Mouse (Mus musculus): ENCODE measurements at regions not wholly inside any gene's neighbourhood (a gene's known extent, or its start where the extent isn't known, plus 50 kb on each side); places are given as distances from the start of the nearest gene placed in this dataset.

- Histone ChIP-seq H3K4me1 (ENCODE audit: control insufficient read depth, insufficient read depth, low read length) (no peaks in the 10 kb centered on the region), H3K9me3 (ENCODE audit: control insufficient read depth, low read length) (no peaks in the 10 kb centered on the region), H3K9ac (ENCODE audit: low read depth, low read length) (no peak overlapping the region), H3K4me3 (ENCODE audit: low read length) (no peak overlapping the region), H3K4me2 (ENCODE audit: low read depth, low read length) (no peak overlapping the region), H3K27me3 (replicated peaks; ENCODE audit: control insufficient read depth, insufficient read depth, low read length) (no peaks in the 10 kb centered on the region), H3K36me3 (ENCODE audit: control insufficient read depth, insufficient read depth, low read length) (no peaks in the 10 kb centered on the region), H3K27ac (ENCODE audit: low read length) (no peak overlapping the region)
- no peak for ATAC-seq
- 90% methylated on average over 2 of the region's 2 CpGs for WGBS
These were observed 675.5 kb downstream of the Slc22a22 start for GRCm38 (mm10) chr15:56801933-56802332.

- no peaks in the 10 kb centered on the region for H3K27me3 ChIP-seq (replicated peaks; ENCODE audit: control insufficient read depth, insufficient read depth, low read length)
- ATAC-seq = no peak
- no peaks in the 10 kb centered on the region for H3K4me1 ChIP-seq (ENCODE audit: control insufficient read depth, insufficient read depth, low read length)
- H3K4me2 ChIP-seq (ENCODE audit: low read depth, low read length) = no peak overlapping the region
- no peak overlapping the region for H3K9ac ChIP-seq (ENCODE audit: low read depth, low read length)
- WGBS = 67% methylated on average over 5 of the region's 5 CpGs
- H3K4me3 ChIP-seq (ENCODE audit: low read length) = no peak overlapping the region
- no peaks in the 10 kb centered on the region for H3K36me3 ChIP-seq (ENCODE audit: control insufficient read depth, insufficient read depth, low read length)
- no peaks in the 10 kb centered on the region for H3K9me3 ChIP-seq (ENCODE audit: control insufficient read depth, low read length)
- H3K27ac ChIP-seq (ENCODE audit: low read length) = no peak overlapping the region
These were observed 702.0 kb downstream of the Slc22a22 start for GRCm38 (mm10) chr15:56775431-56775830.

GRCm38 (mm10) chr15:56774648-56775393 is 702.6 kb downstream of the Slc22a22 start:
- Histone ChIP-seq H3K27ac (ENCODE audit: low read length) (no peak overlapping the region), H3K4me2 (ENCODE audit: low read depth, low read length) (no peak overlapping the region), H3K9me3 (ENCODE audit: control insufficient read depth, low read length) (no peaks in the 10 kb centered on the region), H3K4me1 (ENCODE audit: control insufficient read depth, insufficient read depth, low read length) (no peaks in the 10 kb centered on the region), H3K27me3 (replicated peaks; ENCODE audit: control insufficient read depth, insufficient read depth, low read length) (no peaks in the 10 kb centered on the region), H3K9ac (ENCODE audit: low read depth, low read length) (no peak overlapping the region), H3K4me3 (ENCODE audit: low read length) (no peak overlapping the region), H3K36me3 (ENCODE audit: control insufficient read depth, insufficient read depth, low read length) (no peaks in the 10 kb centered on the region)
- WGBS = 22% methylated on average over 9 of the region's 9 CpGs
- ATAC-seq = peak; percentile 94

GRCm38 (mm10) chr15:56766356-56766755 is 711.1 kb downstream of the Slc22a22 start:
- H3K4me3 ChIP-seq (ENCODE audit: low read length) = no peak overlapping the region
- H3K4me2 ChIP-seq (ENCODE audit: low read depth, low read length) = no peak overlapping the region
- no peak for ATAC-seq
- no peak overlapping the region for H3K27ac ChIP-seq (ENCODE audit: low read length)
- 52% methylated on average over 6 of the region's 6 CpGs for WGBS
- H3K36me3 ChIP-seq (ENCODE audit: control insufficient read depth, insufficient read depth, low read length) = no peaks in the 10 kb centered on the region
- no peaks in the 10 kb centered on the region for H3K9me3 ChIP-seq (ENCODE audit: control insufficient read depth, low read length)
- H3K27me3 ChIP-seq (replicated peaks; ENCODE audit: control insufficient read depth, insufficient read depth, low read length) = no peaks in the 10 kb centered on the region
- H3K9ac ChIP-seq (ENCODE audit: low read depth, low read length) = no peak overlapping the region
- H3K4me1 ChIP-seq (ENCODE audit: control insufficient read depth, insufficient read depth, low read length) = peaks cover 10% of the 10 kb centered on the region; the same call in 1 of the 2 replicates

GRCm38 (mm10) chr15:56764957-56765482 is 712.4 kb downstream of the Slc22a22 start:
- H3K4me2 ChIP-seq (ENCODE audit: low read depth, low read length) = peak overlapping the region; percentile 38
- WGBS = 13% methylated on average over 9 of the region's 9 CpGs

GRCm38 (mm10) chr15:56764019-56764418 is 713.4 kb downstream of the Slc22a22 start:
- no peaks in the 10 kb centered on the region for H3K36me3 ChIP-seq (ENCODE audit: control insufficient read depth, insufficient read depth, low read length)
- H3K27me3 ChIP-seq (replicated peaks; ENCODE audit: control insufficient read depth, insufficient read depth, low read length) = no peaks in the 10 kb centered on the region
- 58% methylated on average over 5 of the region's 5 CpGs for WGBS
- no peak overlapping the region for H3K4me3 ChIP-seq (ENCODE audit: low read length)
- no peaks in the 10 kb centered on the region for H3K9me3 ChIP-seq (ENCODE audit: control insufficient read depth, low read length)
- H3K4me2 ChIP-seq (ENCODE audit: low read depth, low read length) = no peak overlapping the region
- no peak overlapping the region for H3K9ac ChIP-seq (ENCODE audit: low read depth, low read length)
- peaks cover 10% of the 10 kb centered on the region; the same call in 1 of the 2 replicates for H3K4me1 ChIP-seq (ENCODE audit: control insufficient read depth, insufficient read depth, low read length)
- no peak overlapping the region for H3K27ac ChIP-seq (ENCODE audit: low read length)
- ATAC-seq = no peak

More at GRCm38 (mm10) chr15:56764957-56765482, 712.4 kb downstream of the Slc22a22 start:
- 0 out of 2 replicates have a peak overlapping the region, but pooled peaks have one; percentile 1 for H3K9ac ChIP-seq (ENCODE audit: low read depth, low read length)
- H3K9me3 ChIP-seq (ENCODE audit: control insufficient read depth, low read length) = no peaks in the 10 kb centered on the region
- H3K4me1 ChIP-seq (ENCODE audit: control insufficient read depth, insufficient read depth, low read length) = peaks cover 10% of the 10 kb centered on the region; the same call in 1 of the 2 replicates
- H3K27me3 ChIP-seq (replicated peaks; ENCODE audit: control insufficient read depth, insufficient read depth, low read length) = no peaks in the 10 kb centered on the region
- H3K27ac ChIP-seq (ENCODE audit: low read length) = peak overlapping the region; percentile 77
- peak; percentile 97 for ATAC-seq
- H3K4me3 ChIP-seq (ENCODE audit: low read length) = peak overlapping the region; percentile 23; the same call in 1 of the 2 replicates
- H3K36me3 ChIP-seq (ENCODE audit: control insufficient read depth, insufficient read depth, low read length) = no peaks in the 10 kb centered on the region

- H3K27me3 ChIP-seq (replicated peaks; ENCODE audit: control insufficient read depth, insufficient read depth, low read length) = no peaks in the 10 kb centered on the region
- H3K4me1 ChIP-seq (ENCODE audit: control insufficient read depth, insufficient read depth, low read length) = no peaks in the 10 kb centered on the region
- no peak overlapping the region for H3K27ac ChIP-seq (ENCODE audit: low read length)
- H3K4me3 ChIP-seq (ENCODE audit: low read length) = no peak overlapping the region
- H3K36me3 ChIP-seq (ENCODE audit: control insufficient read depth, insufficient read depth, low read length) = no peaks in the 10 kb centered on the region
- H3K4me2 ChIP-seq (ENCODE audit: low read depth, low read length) = no peak overlapping the region
- peak; percentile 90 for ATAC-seq
- WGBS = 53% methylated on average over 1 of the region's 1 CpGs
- H3K9ac ChIP-seq (ENCODE audit: low read depth, low read length) = no peak overlapping the region
- no peaks in the 10 kb centered on the region for H3K9me3 ChIP-seq (ENCODE audit: control insufficient read depth, low read length)
These were observed 730.7 kb downstream of the Slc22a22 start for GRCm38 (mm10) chr15:56746698-56747097.

- Histone ChIP-seq H3K4me2 (ENCODE audit: low read depth, low read length) (no peak overlapping the region), H3K27ac (ENCODE audit: low read length) (no peak overlapping the region), H3K27me3 (replicated peaks; ENCODE audit: control insufficient read depth, insufficient read depth, low read length) (no peaks in the 10 kb centered on the region), H3K9me3 (ENCODE audit: control insufficient read depth, low read length) (no peaks in the 10 kb centered on the region), H3K4me1 (ENCODE audit: control insufficient read depth, insufficient read depth, low read length) (no peaks in the 10 kb centered on the region), H3K36me3 (ENCODE audit: control insufficient read depth, insufficient read depth, low read length) (no peaks in the 10 kb centered on the region), H3K9ac (ENCODE audit: low read depth, low read length) (no peak overlapping the region), H3K4me3 (ENCODE audit: low read length) (no peak overlapping the region)
- 54% methylated on average over 4 of the region's 4 CpGs for WGBS
- ATAC-seq = no peak
These were observed 732.5 kb downstream of the Slc22a22 start for GRCm38 (mm10) chr15:56744915-56745314.

Data from intestine, embryonic 16.5 days (tissue).